Mouse (Mus musculus) left cerebral cortex, postnatal 36 days (tissue): Measurements from ENCODE around the gene Gm21833. TPM values are rescaled to one million over a fixed set of nuclear protein-coding genes. Genes with fewer than 3 reads are reported as not detected.
"Not testable (repeated sequence)": the region's sequence is repeated elsewhere in the genome, so short reads cannot be mapped to it uniquely, and the experiment has no call there.

ENCODE experiments used
- DNase-seq, 2 experiments: peaks; one replicate each; pipeline ENCODE4 v3.0.0; 2021 to 2022; ENCODE audit warnings: low spot score in 2 of 2, mixed read lengths in 1 of 2
- intact Hi-C: fragments of 180-260 bp; cut with DNase I; formaldehyde crosslinking; loops from one replicate; pipeline ENCODE4 v1.15.1; 2025
- total RNA-seq, 2 experiments: library from RNA; stranded (reverse); gene quantifications; 2 replicates each; pipeline ENCODE4 v1.2.3; 2021

Gene Gm21833
- total RNA-seq: under 1 TPM in 1 of 2 experiments, not detected in 1; 0.27 TPM

DNA sequence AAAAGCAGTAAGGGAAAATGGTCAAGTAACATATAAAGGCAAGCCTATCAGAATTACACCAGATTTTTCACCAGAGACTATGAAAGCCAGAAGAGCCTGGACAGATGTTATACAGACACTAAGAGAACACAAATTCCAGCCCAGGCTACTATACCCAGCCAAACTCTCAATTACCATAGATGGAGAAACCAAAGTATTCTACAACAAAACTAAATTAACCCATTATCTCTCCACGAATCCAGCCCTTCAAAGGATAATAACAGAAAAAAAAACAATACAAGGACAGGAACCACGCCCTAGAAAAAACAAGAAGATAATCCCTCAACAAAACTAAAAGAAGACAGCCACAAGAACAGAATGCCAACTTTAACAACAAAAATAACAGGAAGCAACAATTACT is at the start of gene Gm21833:
Gene Gm21833 (plus strand): TSS at position 301 of the 400 bp plus-strand sequence.
- DNase-seq, intact Hi-C loops: not testable (repeated sequence)

DNA sequence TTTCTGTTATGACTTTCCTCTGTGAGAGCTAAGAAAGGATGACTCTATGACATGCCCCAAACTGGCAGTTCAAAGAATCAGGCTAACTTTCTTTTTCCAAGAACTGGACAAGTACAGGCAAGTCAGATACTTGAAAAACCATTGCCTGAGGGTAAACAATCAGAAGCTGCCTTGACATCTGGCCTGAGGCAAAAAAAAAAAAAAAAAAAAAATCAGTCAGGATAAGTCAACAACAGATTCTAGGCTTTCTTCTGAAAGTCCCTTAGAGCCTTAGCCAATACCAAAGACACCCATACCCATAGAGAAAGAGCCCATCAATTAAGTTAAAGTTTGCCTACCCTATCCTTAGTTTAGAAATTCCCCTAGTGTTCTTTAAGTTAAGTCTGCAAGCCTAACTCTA is 38.7 kb upstream of the Gm21833 start:
- intact Hi-C loops: no loop called here
- DNase-seq: no peak

DNA sequence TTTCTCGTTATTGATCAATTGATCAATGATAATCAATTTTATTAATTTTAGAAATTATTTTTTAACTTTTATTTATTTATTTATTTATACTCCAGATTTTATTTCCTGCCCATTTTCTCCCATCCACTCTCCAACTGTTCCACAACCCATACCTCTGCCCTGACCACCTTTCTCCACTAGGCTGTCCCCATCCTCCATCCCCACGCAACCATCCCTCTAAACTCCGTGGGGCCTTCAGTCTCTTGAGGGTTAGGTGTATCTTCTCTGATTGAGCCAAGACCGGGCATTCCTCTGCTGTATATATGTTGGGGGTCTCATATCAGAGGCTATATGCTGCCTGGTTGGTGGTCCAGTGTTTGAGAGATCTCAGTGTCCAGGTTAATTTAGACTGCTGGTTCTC is 31.7 kb upstream of the Gm21833 start:
- intact Hi-C loops: no loop called here
- no peak for DNase-seq

GRCm38 (mm10) chr16:82815255-82815654 is 12.9 kb upstream of the Gm21833 start:
- DNase-seq: no peak

GRCm38 (mm10) chr16:82816615-82817014 is 11.6 kb upstream of the Gm21833 start:
- no peak for DNase-seq

More at GRCm38 (mm10) chr16:82815255-82815654, 12.9 kb upstream of the Gm21833 start:
- intact Hi-C loops: no loop called here

DNA sequence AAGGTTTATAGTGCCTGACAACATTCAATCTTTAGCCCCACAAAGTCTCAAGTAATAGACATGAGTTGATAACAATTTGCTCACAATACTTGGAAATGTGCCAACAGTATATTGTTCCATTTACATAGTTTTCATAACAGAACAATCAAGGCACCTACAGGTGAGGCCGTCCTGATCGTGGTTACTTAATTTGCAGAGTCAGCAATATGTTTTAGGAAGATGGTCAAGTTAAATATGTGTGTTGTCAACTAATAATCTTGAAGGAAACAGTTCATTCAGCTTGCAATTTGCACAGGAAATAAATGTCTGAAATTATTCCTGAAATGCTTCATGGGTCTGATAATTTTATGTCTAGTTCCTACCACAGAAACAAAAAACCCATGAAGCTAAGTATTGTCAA is 27.6 kb downstream of the Gm21833 start:
- no peak for DNase-seq
- intact Hi-C loops: no loop called here

More at GRCm38 (mm10) chr16:82816615-82817014, 11.6 kb upstream of the Gm21833 start:
- intact Hi-C loops: no loop called here

GRCm38 (mm10) chr16:82864590-82864989 is 36.4 kb downstream of the Gm21833 start:
- DNase-seq: no peak
- intact Hi-C loops: no loop called here
